Comparison of ENCODE assay signal across 25 mouse cellular contexts in genomic region chr11:79803971-79804370, GRCm38 (mm10).
A peak's percentile ranks its signal among the peaks of the same experiment; 100 is the strongest.
DNase-seq lines count a peak whose midpoint lies in the region; ATAC-seq lines count a peak whose summit lies in the region.
"Had no signal": no experiment of that assay in that cellular context is flagged by ENCODE, and none has a peak within 500 bp of the region (broad histone marks: within the 10 kb centered on the region; RNA-seq: fewer than 3 reads in every experiment).

No protein-coding gene starts in this region.

- intact Hi-C loops in left cerebral cortex, postnatal 36 days (cut with DNase I): no loop called here

- no peaks in the 10 kb centered on the region for H3K36me3 ChIP-seq in limb, embryonic 12.5 days
- H3K36me3 ChIP-seq in limb, embryonic 10.5 days: no peaks in the 10 kb centered on the region
- H3K36me3 ChIP-seq: forebrain, embryonic 10.5 days; heart, embryonic 12.5 days; heart, embryonic 15.5 days; hindbrain, embryonic 10.5 days; hindbrain, embryonic 13.5 days had no signal

- H3K27me3 ChIP-seq in limb, embryonic 12.5 days: no peaks in the 10 kb centered on the region
- no peaks in the 10 kb centered on the region for H3K27me3 ChIP-seq in limb, embryonic 10.5 days (ENCODE audit: low read depth, poor library complexity, severe bottlenecking)
- H3K27me3 ChIP-seq: CH12.LX; forebrain, embryonic 13.5 days; heart, embryonic 12.5 days; heart, embryonic 15.5 days; hindbrain, embryonic 13.5 days had no signal

- DNase-seq in limb, embryonic 10.5 days (ENCODE audit: low spot score): no peak
- DNase-seq in ES-CJ7 (ENCODE audit: low read depth, low spot score) (peak; percentile 67), ZHBTc4 (ENCODE audit: low read depth, low spot score) (peak; percentile 76)
- no peak for DNase-seq in right cerebral cortex, postnatal 36 days (ENCODE audit: low spot score in 2 of 2)
- no peak for DNase-seq in left cerebral cortex, postnatal 36 days (ENCODE audit: low spot score in 2 of 2)
- DNase-seq: adrenal gland, postnatal 10 days; adrenal gland, postnatal 36 days; B cell, adult 2 months; cerebellum, adult 18-20 months; cerebellum, adult 9-10 months; cerebellum, postnatal 14 days; gastrocnemius, postnatal 25 days; heart, adult 18-20 months; heart, postnatal 10 days; heart, postnatal 36 days had no signal

- H3K9ac ChIP-seq in limb, embryonic 12.5 days (replicated peaks): no peak overlapping the region
- H3K9ac ChIP-seq: forebrain, embryonic 13.5 days; heart, embryonic 12.5 days; heart, embryonic 15.5 days; hindbrain, embryonic 13.5 days had no signal

- H3K4me2 ChIP-seq in limb, embryonic 12.5 days: no peak overlapping the region
- H3K4me2 ChIP-seq: forebrain, embryonic 13.5 days; heart, embryonic 12.5 days; heart, embryonic 15.5 days; hindbrain, embryonic 13.5 days had no signal

- H3K4me1 ChIP-seq in limb, embryonic 12.5 days (replicated peaks): peaks cover 69% of the 10 kb centered on the region
- peaks cover 63% of the 10 kb centered on the region for H3K4me1 ChIP-seq in limb, embryonic 10.5 days

- 0 out of 2 replicates have a peak overlapping the region, but pooled peaks have one; percentile 23 for H3K27ac ChIP-seq in limb, embryonic 12.5 days
- no peak overlapping the region; the same call in 1 of the 2 replicates for H3K27ac ChIP-seq in limb, embryonic 10.5 days
- H3K27ac ChIP-seq: forebrain, embryonic 10.5 days; forebrain, embryonic 13.5 days; hindbrain, embryonic 10.5 days; hindbrain, embryonic 13.5 days had no signal

- peaks cover 5% of the 10 kb centered on the region; the same call in 1 of the 2 replicates for H3K9me3 ChIP-seq in limb, embryonic 12.5 days
- H3K9me3 ChIP-seq in limb, embryonic 10.5 days (replicated peaks): no peaks in the 10 kb centered on the region
- H3K9me3 ChIP-seq: forebrain, embryonic 13.5 days; hindbrain, embryonic 13.5 days had no signal

- ATAC-seq in limb, embryonic 12.5 days (ENCODE audit: insufficient number of reproducible peaks, insufficient read depth, low FRiP score, low TSS enrichment, low read depth): no peak
- ATAC-seq: forebrain, embryonic 13.5 days; forebrain, embryonic 16.5 days; hindbrain, embryonic 16.5 days had no signal

- WGBS in limb, embryonic 12.5 days: 80% methylated on average over 2 of the region's 2 CpGs
- 78% methylated on average over 2 of the region's 2 CpGs for WGBS in limb, embryonic 10.5 days

- no peak overlapping the region for H3K4me3 ChIP-seq in limb, embryonic 12.5 days (replicated peaks)
- H3K4me3 ChIP-seq in limb, embryonic 10.5 days: no peak overlapping the region
- H3K4me3 ChIP-seq: forebrain, embryonic 10.5 days; forebrain, embryonic 13.5 days; heart, embryonic 12.5 days; heart, embryonic 15.5 days; hindbrain, embryonic 10.5 days; hindbrain, embryonic 13.5 days had no signal

Comparison
In these comparisons a context has a peak if more than half of its experiments do, and no peak if none do; other contexts are left out.
1. DNase-seq: peak in ES-CJ7 (single experiment) and ZHBTc4 (single experiment); none in limb, embryonic 10.5 days (single experiment), right cerebral cortex, postnatal 36 days (0 of 2) and left cerebral cortex, postnatal 36 days (0 of 2).